Mouse (Mus musculus) cerebellum, adult 8-10 months (tissue): ENCODE results near the gene Pfkfb4.
A peak's percentile ranks its signal among the peaks of the same experiment; 100 is the strongest.

Source experiments
- DNase-seq: peaks from one replicate; pipeline ENCODE4 v3.0.0; 2022

The Pfkfb4 gene

GRCm38 (mm10) chr9:109060184-109060897 is 68.8 kb downstream of the Pfkfb4 start:
- DNase-seq, result no peak

DNA sequence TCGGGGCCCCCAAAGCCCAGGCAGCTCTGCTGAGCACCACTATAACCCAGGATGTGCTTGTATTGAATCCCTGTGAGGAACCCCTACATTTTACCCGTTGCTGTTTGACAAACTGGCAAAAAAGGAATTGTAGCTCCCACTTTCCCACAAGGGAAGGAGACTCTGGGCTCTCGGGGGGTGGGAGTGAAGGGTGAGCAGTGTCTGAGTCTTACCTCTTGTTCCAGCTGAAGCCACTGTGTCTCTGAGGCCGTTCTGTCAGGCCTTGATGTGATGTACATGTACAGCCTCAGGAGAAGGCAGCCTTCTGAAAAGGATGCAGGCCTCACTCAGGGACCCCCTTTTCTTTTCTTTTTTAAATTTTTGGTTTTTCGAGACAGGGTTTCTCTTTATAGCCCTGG is 69.3 kb downstream of the Pfkfb4 start:
- no peak for DNase-seq

DNA sequence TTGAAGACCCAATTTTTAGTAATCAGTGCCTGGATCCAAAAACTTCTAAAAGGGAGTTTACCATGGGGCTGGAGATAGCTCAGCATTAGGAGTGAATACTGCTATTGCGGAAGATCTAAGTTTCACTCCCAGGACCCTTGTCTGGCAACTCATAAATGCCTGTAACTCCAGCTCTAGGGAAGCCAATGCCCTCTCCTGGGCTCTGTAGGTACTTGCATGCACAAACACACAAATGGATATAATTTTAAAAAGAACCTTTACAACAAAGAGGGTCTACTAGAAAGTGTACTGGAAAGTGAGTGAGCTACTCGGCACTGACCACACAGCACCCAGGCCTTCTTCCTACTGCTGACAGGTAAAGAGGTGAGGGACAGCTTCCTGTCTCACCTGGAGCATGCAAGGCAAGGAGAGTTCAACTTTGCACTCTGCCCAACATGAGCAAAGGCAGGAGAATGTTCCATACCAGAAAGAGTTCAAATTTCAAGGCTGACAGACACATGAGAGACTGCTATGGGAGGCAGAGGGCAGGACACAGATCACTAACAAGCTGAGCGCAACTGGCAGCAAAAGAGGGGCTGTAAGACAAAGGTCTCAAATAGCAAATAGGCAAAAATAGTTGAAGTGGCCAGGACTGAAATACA is 76.6 kb downstream of the Pfkfb4 start:
- no peak for DNase-seq

DNA sequence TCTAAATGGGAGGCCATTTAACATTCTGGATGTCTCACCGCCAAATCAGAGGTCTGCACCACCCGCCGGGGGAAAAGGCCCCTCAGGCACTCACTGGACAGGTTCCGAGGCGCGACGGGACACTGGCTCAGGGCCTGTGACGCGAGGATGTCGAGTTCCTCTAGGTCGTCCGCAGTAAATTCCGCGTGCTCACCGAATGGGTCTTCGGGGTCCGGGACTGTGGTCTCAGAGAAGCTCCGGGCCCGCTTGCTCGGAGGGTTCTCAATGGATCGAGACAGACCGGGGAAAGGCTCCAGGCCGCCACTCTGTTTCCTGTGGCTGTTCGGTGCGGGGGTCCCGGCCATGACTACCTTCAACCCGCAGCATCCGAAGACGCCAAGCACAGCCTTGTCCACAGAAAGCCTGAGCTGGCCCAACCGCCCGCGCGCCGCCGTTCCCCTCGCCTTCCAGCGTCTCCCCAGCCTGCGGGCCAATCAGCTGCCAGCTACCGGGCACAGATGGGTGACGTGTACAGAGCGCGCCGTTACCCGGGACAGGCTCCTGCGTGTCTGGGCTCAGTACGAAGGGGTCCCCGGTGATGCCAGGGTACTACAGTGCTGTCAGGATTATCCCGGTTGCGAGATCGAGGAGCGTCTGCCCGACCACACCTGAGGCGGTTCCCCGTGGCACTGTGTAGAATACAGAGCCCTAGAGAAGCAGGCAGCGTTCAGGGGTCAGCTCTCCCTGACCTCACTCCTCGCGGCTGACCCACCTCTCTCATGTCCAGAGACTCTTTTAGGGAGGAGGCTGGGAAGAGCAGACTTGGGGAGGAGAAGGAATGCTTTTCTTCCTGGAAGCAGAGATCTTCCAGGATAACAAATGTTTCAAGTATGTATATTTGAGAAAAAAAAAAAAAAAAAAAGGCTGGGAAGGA is 82.3 kb downstream of the Pfkfb4 start, which contains the start of gene Atrip:
TSS of gene Atrip (minus strand) at position 464 of the 913 bp plus-strand sequence.
- peak; percentile 88 for DNase-seq

DNA sequence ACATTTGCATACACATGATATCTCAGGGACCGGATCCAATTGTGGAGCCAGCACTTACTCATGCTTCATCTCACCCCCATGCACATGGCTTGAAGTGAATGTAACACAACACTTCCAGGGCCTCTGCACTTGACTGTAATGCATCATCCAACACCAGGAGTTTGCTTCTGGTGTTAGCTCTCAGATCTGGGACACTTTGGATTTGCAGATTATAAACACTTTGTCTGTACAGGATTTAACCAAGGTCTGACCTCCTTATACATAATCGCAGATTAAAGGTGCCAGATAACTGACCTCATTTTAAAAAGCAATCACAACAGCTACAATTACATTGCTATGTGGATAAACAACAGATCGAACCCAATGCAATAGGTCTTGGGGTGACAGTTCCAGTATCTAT is 88.9 kb downstream of the Pfkfb4 start:
- DNase-seq, result no peak

- no peak for DNase-seq
These were observed 90.2 kb downstream of the Pfkfb4 start for GRCm38 (mm10) chr9:109081749-109082123.
